Mouse (Mus musculus) thymus, adult 2 months (tissue): ENCODE results near the gene Ak5.

Source experiments
- CTCF ChIP-seq: fragments of 200-500 bp; IDR thresholded peaks from 2 replicates; pipeline ENCODE4 v1.5.1; 2012; ENCODE audit warnings: mild to moderate bottlenecking, control low read depth, low read length, moderate library complexity, borderline replicate concordance; ENCODE audit not compliant: control insufficient read depth, poor library complexity, insufficient read depth; ENCODE audit errors: extremely low read depth
- POLR2A ChIP-seq: fragments of 200-500 bp; IDR thresholded peaks from 2 replicates; pipeline ENCODE4 v1.6.1; 2012; ENCODE audit warnings: mild to moderate bottlenecking, low read length, control low read depth, moderate library complexity; ENCODE audit not compliant: control insufficient read depth, poor library complexity, insufficient read depth; ENCODE audit errors: extremely low read depth

DNA sequence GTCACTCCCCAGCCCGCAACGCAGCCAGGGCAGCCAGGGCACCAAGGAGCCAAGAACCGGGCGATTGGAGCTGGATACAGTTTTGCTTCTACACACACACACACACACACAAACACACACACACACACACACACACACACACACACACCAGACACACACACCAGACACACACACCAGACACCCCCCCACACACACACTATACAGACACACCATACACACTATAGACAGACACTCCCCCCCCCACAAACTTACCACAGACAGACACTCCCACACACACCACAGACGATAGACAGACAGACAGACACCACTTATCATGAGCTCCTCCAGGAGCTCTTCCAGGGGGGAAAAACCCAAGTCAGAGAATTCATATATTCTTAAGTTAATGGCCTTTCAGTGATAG is at the start of gene Ak5:
- TF ChIP-seq CTCF (no peak), POLR2A (no peak)
